Mouse (Mus musculus) limb, embryonic 11.5 days (tissue): Measurements from ENCODE around the gene Avil. TPM values are rescaled to one million over a fixed set of nuclear protein-coding genes. Genes with fewer than 3 reads are reported as not detected.

ENCODE experiments used
- ATAC-seq: fragments of 200-750 bp; cut with Nextera tagmentation; 2 replicates; pipeline ENCODE4 v1.8.0; 2017; ENCODE audit warnings: low read depth; ENCODE audit not compliant: insufficient number of reproducible peaks, low FRiP score, low TSS enrichment
- DNase-seq: peaks from one replicate; pipeline ENCODE4 v3.0.0-alpha.2; 2015; ENCODE audit warnings: low spot score
- H3K27ac ChIP-seq: fragments of 300-500 bp; sonication (generic); replicated peaks from 2 replicates; pipeline ENCODE4 v1.5.1; 2014; ENCODE audit warnings: low read depth, mild to moderate bottlenecking, low read length
- H3K27me3 ChIP-seq: fragments of 300-500 bp; sonication (generic); 2 replicates; pipeline ENCODE4 v1.6.1; 2014; ENCODE audit warnings: mild to moderate bottlenecking, low read length, mixed read lengths; ENCODE audit not compliant: control insufficient read depth, insufficient read depth
- H3K36me3 ChIP-seq: fragments of 300-500 bp; sonication (generic); 2 replicates; pipeline ENCODE4 v1.6.1; 2014; ENCODE audit warnings: mild to moderate bottlenecking, low read length, moderate library complexity, mixed read lengths; ENCODE audit not compliant: control insufficient read depth, insufficient read depth
- H3K4me1 ChIP-seq: fragments of 300-500 bp; sonication (generic); 2 replicates; pipeline ENCODE4 v1.6.1; 2014; ENCODE audit warnings: low read length, mixed read lengths; ENCODE audit not compliant: control insufficient read depth, insufficient read depth
- H3K4me2 ChIP-seq: fragments of 300-500 bp; sonication (generic); 2 replicates; pipeline ENCODE4 v1.6.1; 2014; ENCODE audit warnings: low read depth, mild to moderate bottlenecking, moderate library complexity; ENCODE audit not compliant: severe bottlenecking
- H3K4me3 ChIP-seq: fragments of 300-500 bp; sonication (generic); 2 replicates; pipeline ENCODE4 v1.5.1; 2014; ENCODE audit warnings: low read depth, low read length
- H3K9ac ChIP-seq: fragments of 300-500 bp; sonication (generic); 2 replicates; pipeline ENCODE4 v1.6.1; 2014; ENCODE audit warnings: mild to moderate bottlenecking, low read length
- H3K9me3 ChIP-seq: fragments of 300-500 bp; sonication (generic); 2 replicates; pipeline ENCODE4 v1.6.1; 2016; ENCODE audit warnings: low read length; ENCODE audit not compliant: control insufficient read depth
- WGBS: fragments of 180-500 bp; shearing (Covaris S2); extraction: QIAGEN DNeasy Blood & Tissue Kit; methylation state at CpG from one replicate; pipeline ENCODE4 v1.1.7; 2014; 5-methylcytosine and 5-hydroxymethylcytosine counted together
- microRNA counts: library from miRNA; unstranded; fragments of <30 nt; microRNA quantifications from one replicate; lab custom pipeline; 2016
- microRNA-seq: library from miRNA; unstranded; fragments of <30 nt; microRNA quantifications from one replicate; pipeline ENCODE4, GENCODE M21; 2016
- polyA plus RNA-seq: library from polyadenylated mRNA; unstranded; fragments of >200 nt; fragmentation: Nextera tagmentation; extraction: Ambion mirVana; gene quantifications from 2 replicates; pipeline ENCODE4 v1.2.1, GENCODE M21; 2014

Gene Avil
- polyA plus RNA-seq, 1 experiment from 2014 or later = 0.07 TPM

GRCm38 (mm10) chr10:127069281-127070189, 69.0 kb downstream of the Avil start:
- Histone ChIP-seq H3K27ac (peak overlapping the region; percentile 71), H3K4me1 (peaks cover 11% of the 10 kb centered on the region), H3K27me3 (no peaks in the 10 kb centered on the region), H3K36me3 (peaks cover 32% of the 10 kb centered on the region), H3K4me3 (peak overlapping the region; percentile 66), H3K9me3 (no peaks in the 10 kb centered on the region), H3K9ac (peak overlapping the region; percentile 73), H3K4me2 (peak overlapping the region; percentile 89)
- ATAC-seq (peak; percentile 62; the same call in 1 of the 2 replicates), DNase-seq (peak; percentile 55)
- 8% methylated on average over 30 of the region's 30 CpGs for WGBS

MicroRNAs encoded within 50 kb of the gene (microRNA counts, 519-probe panel; counts per million panel counts)
- 3,292 counts per million, percentile 42 among the panel's probes with 10 or more counts for microRNA mmu-miR-26a (lab: Ali Mortazavi, UCI)
- not detected for microRNA mmu-miR-546 (lab: Ali Mortazavi, UCI)

Small RNA genes lying within 50 kb of the gene (microRNA-seq; reads per million reads assigned to microRNA genes)
- gene Mir26a-2 (40.0 reads per million, percentile 38 among the genes with 10 or more reads in this experiment), gene Mir546 (0.92 reads per million)

Other genes starting within 250 kb of the Avil start
- gene Atp23, start 99.4 kb upstream of the Avil start, polyA plus RNA-seq = 20.8 and 21.9 TPM in 2 replicates
- 77.3 and 84.9 TPM in 2 replicates for gene Ctdsp2, start 22.0 kb upstream of the Avil start, polyA plus RNA-seq
- 87.4 and 91.8 TPM in 2 replicates for gene Tsfm, start 30.1 kb downstream of the Avil start, polyA plus RNA-seq
- 47.6 and 50.4 TPM in 2 replicates for gene Mettl1, start 40.7 kb downstream of the Avil start, polyA plus RNA-seq
- gene Eef1akmt3, start 40.8 kb downstream of the Avil start, polyA plus RNA-seq = 0.19 and 0.31 TPM in 2 replicates
- gene Cyp27b1, start 47.5 kb downstream of the Avil start, polyA plus RNA-seq = not detected in 2 replicates
- gene March9, start 59.5 kb downstream of the Avil start, polyA plus RNA-seq = 1.2 and 1.6 TPM in 2 replicates
- 2,988 and 3,194 TPM in 2 replicates for gene Cdk4, start 62.8 kb downstream of the Avil start, polyA plus RNA-seq
- gene Tspan31, start 69.6 kb downstream of the Avil start, polyA plus RNA-seq = 123 and 134 TPM in 2 replicates
- gene Agap2, start 74.6 kb downstream of the Avil start, polyA plus RNA-seq = 0.05 and 0.06 TPM in 2 replicates
- gene Os9, start 120.4 kb downstream of the Avil start, polyA plus RNA-seq = 29.5 and 32.7 TPM in 2 replicates
- gene B4galnt1, start 164.5 kb downstream of the Avil start, polyA plus RNA-seq = 3.4 TPM in 2 replicates
- 2.7 and 4.1 TPM in 2 replicates for gene Slc26a10, start 179.9 kb downstream of the Avil start, polyA plus RNA-seq
- gene Arhgef25, start 189.4 kb downstream of the Avil start, polyA plus RNA-seq = 37.2 and 40.3 TPM in 2 replicates
- gene Dtx3, start 195.0 kb downstream of the Avil start, polyA plus RNA-seq = 138 TPM in 2 replicates
- gene Pip4k2c, start 210.9 kb downstream of the Avil start, polyA plus RNA-seq = 17.8 and 20.3 TPM in 2 replicates